Mouse (Mus musculus) stomach, embryonic 15.5 days (tissue): Measurements from ENCODE around the gene Ift27. TPM values are rescaled to one million over a fixed set of nuclear protein-coding genes. Genes with fewer than 3 reads are reported as not detected.

ENCODE experiments used
- ATAC-seq: fragments of 200-750 bp; cut with Nextera tagmentation; 2 replicates; pipeline ENCODE4 v1.8.0; 2017; ENCODE audit warnings: low read depth, moderate number of reproducible peaks, moderate TSS enrichment; ENCODE audit not compliant: insufficient read depth, low FRiP score
- H3K27ac ChIP-seq: fragments of 300-500 bp; sonication (generic); 2 replicates; pipeline ENCODE4 v1.5.1; 2015; ENCODE audit warnings: mild to moderate bottlenecking, inconsistent platforms
- H3K27me3 ChIP-seq: fragments of 300-500 bp; sonication (generic); replicated peaks from 2 replicates; pipeline ENCODE4 v1.6.1; 2015; ENCODE audit warnings: inconsistent platforms
- H3K36me3 ChIP-seq: fragments of 300-500 bp; sonication (generic); 2 replicates; pipeline ENCODE4 v1.6.1; 2015; ENCODE audit warnings: inconsistent platforms
- H3K4me1 ChIP-seq: fragments of 300-500 bp; sonication (generic); 2 replicates; pipeline ENCODE4 v1.6.1; 2015; ENCODE audit warnings: inconsistent platforms
- H3K4me2 ChIP-seq: fragments of 300-500 bp; sonication (generic); 2 replicates; pipeline ENCODE4 v1.6.1; 2015; ENCODE audit warnings: mild to moderate bottlenecking, inconsistent platforms
- H3K4me3 ChIP-seq: fragments of 300-500 bp; sonication (generic); replicated peaks from 2 replicates; pipeline ENCODE4 v1.5.1; 2015; ENCODE audit warnings: inconsistent platforms
- H3K9ac ChIP-seq: fragments of 300-500 bp; sonication (generic); 2 replicates; pipeline ENCODE4 v1.6.1; 2015; ENCODE audit warnings: inconsistent platforms
- H3K9me3 ChIP-seq: fragments of 300-500 bp; sonication (generic); 2 replicates; pipeline ENCODE4 v1.6.1; 2016; ENCODE audit warnings: inconsistent platforms
- WGBS: fragments of 180-500 bp; shearing (Covaris S2); methylation state at CpG from one replicate; pipeline ENCODE4 v1.1.7; 2015; 5-methylcytosine and 5-hydroxymethylcytosine counted together
- polyA plus RNA-seq: library from polyadenylated mRNA; unstranded; fragments of >200 nt; fragmentation: Nextera tagmentation; extraction: Ambion mirVana; gene quantifications from 2 replicates; pipeline ENCODE4 v1.2.1, GENCODE M21; 2015

Ift27 gene
- polyA plus RNA-seq, 1 experiment from 2014 or later = 64.6 TPM

GRCm38 (mm10) chr15:78170708-78171107 is 3.2 kb downstream of the Ift27 start:
- no peak for ATAC-seq

GRCm38 (mm10) chr15:78169566-78169965 is 4.3 kb downstream of the Ift27 start:
- H3K27me3 ChIP-seq = no peaks in the 10 kb centered on the region

More at GRCm38 (mm10) chr15:78170708-78171107, 3.2 kb downstream of the Ift27 start:
- H3K27ac ChIP-seq = no peak overlapping the region
- no peak overlapping the region for H3K4me2 ChIP-seq
- H3K9me3 ChIP-seq = no peaks in the 10 kb centered on the region
- peaks cover 17% of the 10 kb centered on the region for H3K4me1 ChIP-seq
- H3K4me3 ChIP-seq = no peak overlapping the region
- no peaks in the 10 kb centered on the region for H3K27me3 ChIP-seq
- WGBS = 90% methylated on average over 15 of the region's 15 CpGs
- no peaks in the 10 kb centered on the region for H3K36me3 ChIP-seq
- H3K9ac ChIP-seq = no peak overlapping the region

GRCm38 (mm10) chr15:78165292-78165691 is 8.6 kb downstream of the Ift27 start:
- Histone ChIP-seq H3K27me3 (no peaks in the 10 kb centered on the region), H3K36me3 (0 out of 2 replicates have a peak, but pooled peaks cover 3% of the 10 kb centered on the region), H3K4me2 (no peak overlapping the region), H3K27ac (no peak overlapping the region), H3K9ac (no peak overlapping the region), H3K4me1 (no peaks in the 10 kb centered on the region), H3K4me3 (no peak overlapping the region), H3K9me3 (no peaks in the 10 kb centered on the region)
- no peak for ATAC-seq
- 87% methylated on average over 4 of the region's 4 CpGs for WGBS

More at GRCm38 (mm10) chr15:78169566-78169965, 4.3 kb downstream of the Ift27 start:
- H3K36me3 ChIP-seq = no peaks in the 10 kb centered on the region
- H3K4me2 ChIP-seq = no peak overlapping the region
- H3K9me3 ChIP-seq = no peaks in the 10 kb centered on the region
- 75% methylated on average over 11 of the region's 11 CpGs for WGBS
- H3K9ac ChIP-seq = no peak overlapping the region
- H3K4me3 ChIP-seq = no peak overlapping the region
- ATAC-seq = no peak
- H3K4me1 ChIP-seq = peaks cover 13% of the 10 kb centered on the region
- H3K27ac ChIP-seq = no peak overlapping the region

- Histone ChIP-seq H3K27ac (no peak overlapping the region), H3K4me1 (no peaks in the 10 kb centered on the region), H3K9me3 (no peaks in the 10 kb centered on the region), H3K27me3 (no peaks in the 10 kb centered on the region), H3K4me2 (no peak overlapping the region), H3K4me3 (no peak overlapping the region), H3K9ac (no peak overlapping the region), H3K36me3 (0 out of 2 replicates have a peak, but pooled peaks cover 3% of the 10 kb centered on the region)
- 89% methylated on average over 11 of the region's 11 CpGs for WGBS
- ATAC-seq = no peak
These were observed 9.4 kb downstream of the Ift27 start for GRCm38 (mm10) chr15:78164466-78164865.

- Histone ChIP-seq H3K36me3 (0 out of 2 replicates have a peak, but pooled peaks cover 3% of the 10 kb centered on the region), H3K4me3 (no peak overlapping the region), H3K9ac (no peak overlapping the region), H3K4me2 (no peak overlapping the region), H3K27ac (no peak overlapping the region), H3K9me3 (no peaks in the 10 kb centered on the region), H3K27me3 (no peaks in the 10 kb centered on the region), H3K4me1 (no peaks in the 10 kb centered on the region)
- ATAC-seq = no peak
- 79% methylated on average over 9 of the region's 9 CpGs for WGBS
These were observed 12.0 kb downstream of the Ift27 start for GRCm38 (mm10) chr15:78161946-78162345.

GRCm38 (mm10) chr15:78158335-78158734 is 15.6 kb downstream of the Ift27 start:
- Histone ChIP-seq H3K9me3 (no peaks in the 10 kb centered on the region), H3K4me2 (no peak overlapping the region), H3K27ac (no peak overlapping the region), H3K4me1 (no peaks in the 10 kb centered on the region), H3K9ac (no peak overlapping the region), H3K4me3 (no peak overlapping the region), H3K36me3 (no peaks in the 10 kb centered on the region), H3K27me3 (no peaks in the 10 kb centered on the region)
- no peak for ATAC-seq
- 82% methylated on average over 3 of the region's 5 CpGs for WGBS

GRCm38 (mm10) chr15:78157824-78158223 is 16.1 kb downstream of the Ift27 start:
- H3K9ac ChIP-seq = no peak overlapping the region
- H3K27ac ChIP-seq = no peak overlapping the region
- no peak overlapping the region for H3K4me2 ChIP-seq
- no peaks in the 10 kb centered on the region for H3K9me3 ChIP-seq
- no peak overlapping the region for H3K4me3 ChIP-seq
- 75% methylated on average over 4 of the region's 4 CpGs for WGBS
- no peaks in the 10 kb centered on the region for H3K36me3 ChIP-seq
- H3K27me3 ChIP-seq = no peaks in the 10 kb centered on the region
- no peaks in the 10 kb centered on the region for H3K4me1 ChIP-seq
- ATAC-seq = no peak

- Histone ChIP-seq H3K27me3 (no peaks in the 10 kb centered on the region), H3K4me3 (no peak overlapping the region), H3K9me3 (no peaks in the 10 kb centered on the region), H3K36me3 (no peaks in the 10 kb centered on the region), H3K9ac (no peak overlapping the region), H3K27ac (no peak overlapping the region), H3K4me1 (no peaks in the 10 kb centered on the region), H3K4me2 (no peak overlapping the region)
- WGBS = 77% methylated on average over 8 of the region's 8 CpGs
- no peak for ATAC-seq
These were observed 16.6 kb downstream of the Ift27 start for GRCm38 (mm10) chr15:78157330-78157729.

GRCm38 (mm10) chr15:78155421-78155820 is 18.5 kb downstream of the Ift27 start:
- no peaks in the 10 kb centered on the region for H3K36me3 ChIP-seq
- no peak overlapping the region for H3K9ac ChIP-seq
- no peaks in the 10 kb centered on the region for H3K27me3 ChIP-seq
- no peak for ATAC-seq
- H3K27ac ChIP-seq = no peak overlapping the region
- H3K4me2 ChIP-seq = no peak overlapping the region
- no peaks in the 10 kb centered on the region for H3K4me1 ChIP-seq
- WGBS = 81% methylated on average over 6 of the region's 6 CpGs
- no peaks in the 10 kb centered on the region for H3K9me3 ChIP-seq
- no peak overlapping the region for H3K4me3 ChIP-seq

- no peak for ATAC-seq
- no peak overlapping the region for H3K27ac ChIP-seq
- H3K4me1 ChIP-seq = no peaks in the 10 kb centered on the region
- no peaks in the 10 kb centered on the region for H3K36me3 ChIP-seq
- no peaks in the 10 kb centered on the region for H3K27me3 ChIP-seq
- no peaks in the 10 kb centered on the region for H3K9me3 ChIP-seq
- no peak overlapping the region for H3K9ac ChIP-seq
- WGBS = 57% methylated on average over 11 of the region's 11 CpGs
- no peak overlapping the region for H3K4me3 ChIP-seq
- H3K4me2 ChIP-seq = no peak overlapping the region
These were observed 20.7 kb downstream of the Ift27 start for GRCm38 (mm10) chr15:78153045-78153775.

GRCm38 (mm10) chr15:78148565-78148964 is 25.3 kb downstream of the Ift27 start:
- ATAC-seq = no peak
- WGBS = 60% methylated on average over 7 of the region's 7 CpGs
- H3K27ac ChIP-seq = no peak overlapping the region
- no peak overlapping the region for H3K4me2 ChIP-seq
- H3K36me3 ChIP-seq = no peaks in the 10 kb centered on the region
- H3K9me3 ChIP-seq = no peaks in the 10 kb centered on the region
- H3K27me3 ChIP-seq = no peaks in the 10 kb centered on the region
- H3K4me1 ChIP-seq = no peaks in the 10 kb centered on the region
- H3K4me3 ChIP-seq = no peak overlapping the region
- H3K9ac ChIP-seq = no peak overlapping the region

- H3K36me3 ChIP-seq = no peaks in the 10 kb centered on the region
- WGBS = 64% methylated on average over 8 of the region's 8 CpGs
- H3K27me3 ChIP-seq = no peaks in the 10 kb centered on the region
- H3K9me3 ChIP-seq = no peaks in the 10 kb centered on the region
- H3K9ac ChIP-seq = no peak overlapping the region
- no peak for ATAC-seq
- H3K4me3 ChIP-seq = no peak overlapping the region
- H3K4me2 ChIP-seq = no peak overlapping the region
- no peaks in the 10 kb centered on the region for H3K4me1 ChIP-seq
- H3K27ac ChIP-seq = no peak overlapping the region
These were observed 33.7 kb downstream of the Ift27 start for GRCm38 (mm10) chr15:78140226-78140625.
